In genomic region chr11:43426414-43426884, GRCm38 (mm10) we compare ENCODE assay signal across 8 mouse cellular contexts. TPM values are rescaled to one million over a fixed set of nuclear protein-coding genes. Genes with fewer than 3 reads are reported as not detected.
DNase-seq lines count a peak whose midpoint lies in the region; ATAC-seq lines count a peak whose summit lies in the region.

No protein-coding gene starts in this region.

- DNase-seq in spleen, adult 12 weeks (ENCODE audit: low spot score): peak; percentile 40
- DNase-seq in spleen, postnatal 36 days (ENCODE audit: low spot score in 2 of 2): no peak
- DNase-seq in left cerebral cortex, adult 18-20 months (ENCODE audit: low spot score in 2 of 2): no peak
- no peak for DNase-seq in Muller cell, postnatal 12 days (ENCODE audit: inconsistent ontology term)

- peaks cover 7% of the 10 kb centered on the region for H3K4me1 ChIP-seq in brown adipose tissue, adult 24 weeks (ENCODE audit: control insufficient read depth, insufficient read depth, insufficient read length, low read length)
- 0 out of 2 replicates have a peak, but pooled peaks cover 6% of the 10 kb centered on the region for H3K4me1 ChIP-seq in kidney, embryonic 16.5 days (ENCODE audit: insufficient read depth, low read length)
- peaks cover 8% of the 10 kb centered on the region; the same call in 1 of the 2 replicates for H3K4me1 ChIP-seq in midbrain, embryonic 13.5 days (replicated peaks)

- no peaks in the 10 kb centered on the region for H3K27me3 ChIP-seq in kidney, embryonic 16.5 days (ENCODE audit: insufficient read depth, low read length)
- no peaks in the 10 kb centered on the region for H3K27me3 ChIP-seq in midbrain, embryonic 13.5 days

- peak overlapping the region; percentile 74 for H3K9ac ChIP-seq in kidney, embryonic 16.5 days (replicated peaks; ENCODE audit: low read length)
- H3K9ac ChIP-seq in midbrain, embryonic 13.5 days (replicated peaks): no peak overlapping the region

- no peaks in the 10 kb centered on the region for H3K9me3 ChIP-seq in kidney, embryonic 16.5 days (ENCODE audit: low read length)
- H3K9me3 ChIP-seq in midbrain, embryonic 13.5 days: no peaks in the 10 kb centered on the region; the same call in 1 of the 2 replicates

- H3K4me2 ChIP-seq in kidney, embryonic 16.5 days (replicated peaks; ENCODE audit: low read depth, low read length): peak overlapping the region; percentile 57
- H3K4me2 ChIP-seq in midbrain, embryonic 13.5 days (replicated peaks): peak overlapping the region; percentile 60

- peak overlapping the region; percentile 61 for H3K4me3 ChIP-seq in brown adipose tissue, adult 24 weeks (ENCODE audit: insufficient read depth, low read depth, low read length)
- H3K4me3 ChIP-seq in kidney, embryonic 16.5 days (ENCODE audit: low read length): peak overlapping the region; percentile 64
- H3K4me3 ChIP-seq in midbrain, embryonic 13.5 days (replicated peaks): peak overlapping the region; percentile 60

- 16% methylated on average over 7 of the region's 7 CpGs for WGBS in kidney, embryonic 16.5 days
- WGBS in midbrain, embryonic 13.5 days: 19% methylated on average over 7 of the region's 7 CpGs

- peak; percentile 21 for ATAC-seq in granulocyte monocyte progenitor cell, adult 5-6 weeks (replicated peaks; ENCODE audit: poor library complexity, severe bottlenecking)
- peak; percentile 64 for ATAC-seq in kidney, embryonic 16.5 days (ENCODE audit: low FRiP score, low TSS enrichment)
- peak; percentile 55; the same call in 1 of the 2 replicates for ATAC-seq in midbrain, embryonic 13.5 days

- peak overlapping the region; percentile 95 for H3K27ac ChIP-seq in brown adipose tissue, adult 24 weeks (replicated peaks; ENCODE audit: low read depth, low read length)
- peak overlapping the region; percentile 79 for H3K27ac ChIP-seq in kidney, embryonic 16.5 days (ENCODE audit: low read length)
- no peak overlapping the region for H3K27ac ChIP-seq in midbrain, embryonic 13.5 days

- peaks cover 14% of the 10 kb centered on the region; the same call in 1 of the 2 replicates for H3K36me3 ChIP-seq in kidney, embryonic 16.5 days (ENCODE audit: insufficient read depth, low read length)
- no peaks in the 10 kb centered on the region for H3K36me3 ChIP-seq in midbrain, embryonic 13.5 days

RNA-seq across cellular contexts. Expression of gene Pttg1, which starts 0.4 kb away (rescaled TPM):
- 157 and 160 TPM in 2 replicates for polyA plus RNA-seq in brown adipose tissue, adult 24 weeks (2012; ENCODE audit: insufficient read depth, insufficient read length, missing spikeins)
- total RNA-seq in granulocyte monocyte progenitor cell, adult 5-6 weeks (2014; fragmentation: Nextera tagmentation): 57.8 and 90.6 TPM in 2 replicates
- 58.6 and 63.3 TPM in 2 replicates for total RNA-seq in granulocyte monocyte progenitor cell, adult 5-6 weeks (2017)
- 101 and 102 TPM in 2 replicates for polyA plus RNA-seq in kidney, embryonic 16.5 days (2015; fragmentation: Nextera tagmentation; extraction: Ambion mirVana)
- polyA plus RNA-seq in midbrain, embryonic 13.5 days (2015; fragmentation: Nextera tagmentation; extraction: Ambion mirVana): 51.2 and 54.7 TPM in 2 replicates
- 10 to 100 TPM; 30.2 to 31.1 TPM for total RNA-seq in left cerebral cortex, adult 18-20 months (2021)

RNA-seq across cellular contexts. Expression of gene Slu7, which starts 7.1 kb away (rescaled TPM):
- polyA plus RNA-seq in brown adipose tissue, adult 24 weeks (2012; ENCODE audit: insufficient read depth, insufficient read length, missing spikeins): 15.2 and 20.3 TPM in 2 replicates
- 24.6 and 26.3 TPM in 2 replicates for total RNA-seq in granulocyte monocyte progenitor cell, adult 5-6 weeks (2014; fragmentation: Nextera tagmentation)
- 82.8 and 112 TPM in 2 replicates for total RNA-seq in granulocyte monocyte progenitor cell, adult 5-6 weeks (2017)
- 59.6 and 66.3 TPM in 2 replicates for polyA plus RNA-seq in kidney, embryonic 16.5 days (2015; fragmentation: Nextera tagmentation; extraction: Ambion mirVana)
- polyA plus RNA-seq in midbrain, embryonic 13.5 days (2015; fragmentation: Nextera tagmentation; extraction: Ambion mirVana): 73.6 and 75.6 TPM in 2 replicates
- 10 to 100 TPM; 55.5 to 57.8 TPM for total RNA-seq in left cerebral cortex, adult 18-20 months (2021)

RNA-seq across cellular contexts. Expression of gene C1qtnf2, which starts 47.6 kb away (rescaled TPM):
- polyA plus RNA-seq in brown adipose tissue, adult 24 weeks (2012; ENCODE audit: insufficient read depth, insufficient read length, missing spikeins): 2.8 and 3.3 TPM in 2 replicates
- not detected in 2 replicates for total RNA-seq in granulocyte monocyte progenitor cell, adult 5-6 weeks (2014; fragmentation: Nextera tagmentation)
- total RNA-seq in granulocyte monocyte progenitor cell, adult 5-6 weeks (2017): not detected in 2 replicates
- polyA plus RNA-seq in kidney, embryonic 16.5 days (2015; fragmentation: Nextera tagmentation; extraction: Ambion mirVana): 17.8 and 20.8 TPM in 2 replicates
- polyA plus RNA-seq in midbrain, embryonic 13.5 days (2015; fragmentation: Nextera tagmentation; extraction: Ambion mirVana): 3.6 and 3.9 TPM in 2 replicates
- 1 to 10 TPM; 2.3 to 2.9 TPM for total RNA-seq in left cerebral cortex, adult 18-20 months (2021)
